Mouse (Mus musculus) T-helper 2 cell (primary cell): ENCODE data around the gene Pecr.
"Not testable (repeated sequence)": the region's sequence is repeated elsewhere in the genome, so short reads cannot be mapped to it uniquely, and the experiment has no call there.

Experiments used
- in situ Hi-C: fragments of 300-600 bp; cut with MboI, MseI; formaldehyde crosslinking; loops from one replicate; pipeline ENCODE4 v1.15.1; 2025; ENCODE audit warnings: high pct_unique_total_duplicates

Pecr gene

GRCm38 (mm10) chr1:72288527-72289150 is 4.5 kb upstream of the Pecr start:
- in situ Hi-C loops: no loop called here

- in situ Hi-C loops: no loop called here
Observed at GRCm38 (mm10) chr1:72287893-72288292, 3.8 kb upstream of the Pecr start.

GRCm38 (mm10) chr1:72286904-72287303 is 2.8 kb upstream of the Pecr start:
- in situ Hi-C loops: no loop called here

GRCm38 (mm10) chr1:72284539-72284938 is 425 bp upstream of the Pecr start:
- in situ Hi-C loops: no loop called here

- in situ Hi-C loops: no loop called here
Observed at GRCm38 (mm10) chr1:72282604-72283003, 1.5 kb downstream of the Pecr start.

- in situ Hi-C loops: no loop called here
Observed at GRCm38 (mm10) chr1:72278085-72278484, 6.0 kb downstream of the Pecr start.

GRCm38 (mm10) chr1:72263099-72263498 is 21.0 kb downstream of the Pecr start:
- in situ Hi-C loops: no loop called here

GRCm38 (mm10) chr1:72256381-72257256 is 27.5 kb downstream of the Pecr start:
- in situ Hi-C loops: no loop called here

GRCm38 (mm10) chr1:72255854-72256175 is 28.3 kb downstream of the Pecr start:
- in situ Hi-C loops: no loop called here

- in situ Hi-C loops: no loop called here
Observed at GRCm38 (mm10) chr1:72255062-72255853, 28.9 kb downstream of the Pecr start.

GRCm38 (mm10) chr1:72254545-72255061 is 29.5 kb downstream of the Pecr start:
- in situ Hi-C loops: no loop called here

GRCm38 (mm10) chr1:72253881-72254491 is 30.1 kb downstream of the Pecr start:
- in situ Hi-C loops: no loop called here

GRCm38 (mm10) chr1:72251806-72252205 is 32.3 kb downstream of the Pecr start:
- in situ Hi-C loops: no loop called here

- in situ Hi-C loops: not testable (repeated sequence)
Observed at GRCm38 (mm10) chr1:72248226-72248737, 35.8 kb downstream of the Pecr start.

- in situ Hi-C loops: no loop called here
Observed at GRCm38 (mm10) chr1:72244317-72245036, 39.6 kb downstream of the Pecr start.

- in situ Hi-C loops: no loop called here
Observed at GRCm38 (mm10) chr1:72243656-72244316, 40.3 kb downstream of the Pecr start.

- in situ Hi-C loops: no loop called here
Observed at GRCm38 (mm10) chr1:72242581-72243143, 41.5 kb downstream of the Pecr start.

GRCm38 (mm10) chr1:72239113-72239512 is 45.0 kb downstream of the Pecr start:
- in situ Hi-C loops: not testable (repeated sequence)

GRCm38 (mm10) chr1:72238016-72238580 is 46.0 kb downstream of the Pecr start:
- in situ Hi-C loops: no loop called here
